Mouse (Mus musculus) adrenal gland, adult (tissue): ENCODE measurements around the gene Fanca.

ENCODE experiments used
- DNase-seq, 2 experiments: peaks; one replicate each; pipeline ENCODE4 v3.0.0; 2022 to 2023; ENCODE audit warnings: low spot score in 1 of 2; ENCODE audit not compliant: inconsistent age in 2 of 2

The Fanca gene

DNA sequence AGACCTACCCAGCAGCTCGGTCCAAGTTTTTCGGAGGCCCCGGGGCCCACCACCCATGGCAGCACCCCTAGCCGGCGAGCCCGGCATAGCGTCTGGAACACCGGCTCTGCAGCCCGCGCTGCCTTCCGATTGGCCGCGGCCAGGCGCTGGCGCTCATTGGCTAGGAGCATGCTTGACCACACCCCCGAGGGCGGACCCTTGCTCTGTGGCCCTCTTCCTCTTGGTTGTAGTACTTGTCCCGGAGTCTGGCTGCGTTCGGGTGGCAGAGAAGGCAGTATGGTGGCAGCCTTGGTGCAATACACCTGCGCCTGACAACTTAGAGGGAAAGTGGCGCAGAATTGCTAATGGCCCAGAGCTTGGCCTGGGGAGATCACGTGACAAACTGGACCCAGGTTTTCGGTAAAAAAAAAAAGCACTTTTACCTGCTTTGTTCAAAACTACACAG is at the start of gene Fanca:
TSS of gene Fanca (minus strand) at position 110 of the 445 bp plus-strand sequence.
- peak; percentile 94 to 96 for DNase-seq

DNA sequence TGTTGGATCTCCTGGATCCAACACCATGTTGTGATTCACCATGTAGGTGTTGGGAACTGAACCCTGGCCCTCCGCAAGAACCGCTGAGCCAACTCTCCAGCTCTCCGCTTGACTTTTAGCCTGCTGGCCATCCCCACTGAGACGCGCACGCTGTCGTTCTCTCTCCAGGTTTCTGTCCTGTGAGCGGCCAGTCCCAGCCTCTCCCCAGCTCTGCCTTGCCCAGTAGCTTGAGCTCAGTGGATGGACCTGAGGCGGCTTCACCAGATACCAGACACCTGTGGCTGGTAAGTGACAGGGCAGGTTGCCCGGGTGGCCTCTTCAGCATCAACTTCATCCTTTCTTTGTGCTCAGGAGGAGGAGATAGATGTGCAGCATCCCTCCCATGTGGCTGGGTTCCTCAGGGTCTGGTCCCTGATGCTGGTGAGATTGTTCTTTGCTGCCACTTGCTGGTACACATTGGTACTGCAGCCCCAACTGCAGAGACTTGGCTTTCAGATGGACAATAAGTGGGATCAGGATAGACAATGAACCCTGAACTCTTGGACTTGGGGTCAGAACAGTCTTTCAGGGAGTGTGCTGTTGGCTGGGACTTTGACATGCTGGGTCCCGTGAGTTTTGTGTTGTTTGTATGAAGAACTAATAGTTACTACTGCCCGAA is 42.8 kb upstream of the Fanca start:
- DNase-seq: peak; percentile 66 to 92

DNA sequence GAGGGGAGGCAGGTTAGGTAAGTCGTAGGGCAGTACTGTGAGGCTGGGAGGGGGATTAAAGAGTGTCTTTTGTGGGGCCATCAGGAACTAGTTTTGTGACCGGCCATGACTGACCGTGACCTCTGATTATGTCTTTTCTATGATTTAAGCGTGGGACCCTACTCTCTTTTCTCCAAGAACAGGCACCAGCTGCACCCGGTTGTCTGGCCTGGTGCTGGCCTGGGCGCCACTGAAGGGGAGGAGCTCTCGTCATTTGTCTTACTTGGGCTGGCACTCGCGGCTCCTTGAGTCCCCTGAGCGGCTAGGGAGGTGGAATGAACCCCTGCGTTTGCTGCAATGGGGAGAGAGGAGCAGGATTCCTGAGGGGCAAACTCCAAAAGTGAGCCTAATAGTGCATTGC is 34.8 kb upstream of the Fanca start:
- peak in 1 of 2 experiments; percentile 17 for DNase-seq

DNA sequence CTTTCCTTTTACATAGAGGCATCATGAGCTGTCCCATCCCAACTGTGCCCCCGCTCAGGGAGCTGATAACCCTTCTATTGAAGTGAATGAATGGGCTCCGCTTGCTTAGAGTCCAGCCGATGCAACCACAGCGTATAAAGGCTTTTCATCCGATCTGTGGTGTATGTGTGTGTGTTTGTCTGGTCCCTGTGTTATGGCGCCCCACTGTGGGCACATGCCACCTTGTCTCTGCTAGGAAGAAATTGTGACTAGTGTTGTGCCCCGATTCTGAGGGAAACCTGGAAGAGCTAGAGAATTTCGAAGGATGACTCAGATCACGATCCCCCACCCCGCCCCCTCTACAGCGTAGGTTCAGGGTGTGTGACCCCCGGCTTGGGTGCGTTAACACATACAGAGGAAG is 34.4 kb upstream of the Fanca start:
- DNase-seq: peak in 1 of 2 experiments; percentile 64

DNA sequence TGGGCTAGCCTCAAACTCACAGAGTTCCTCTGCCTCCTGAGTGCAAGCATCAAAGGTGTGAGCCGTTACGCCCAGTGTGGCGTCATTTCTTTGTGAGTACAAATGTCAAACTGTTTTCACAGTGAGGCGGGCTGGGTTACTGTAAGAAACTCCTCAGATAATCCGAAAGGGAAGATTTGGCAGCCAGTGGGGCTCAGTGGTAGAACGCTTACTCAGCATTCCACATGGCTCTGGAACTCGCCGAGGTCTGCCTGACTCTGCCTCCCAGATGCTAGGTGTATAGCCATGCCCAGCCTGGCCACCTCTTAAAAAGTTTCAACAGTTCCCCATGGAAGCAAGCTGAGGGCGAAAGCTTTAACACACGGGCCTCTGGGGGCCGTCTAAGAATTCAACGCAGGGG is 33.7 kb upstream of the Fanca start:
- DNase-seq: no peak

DNA sequence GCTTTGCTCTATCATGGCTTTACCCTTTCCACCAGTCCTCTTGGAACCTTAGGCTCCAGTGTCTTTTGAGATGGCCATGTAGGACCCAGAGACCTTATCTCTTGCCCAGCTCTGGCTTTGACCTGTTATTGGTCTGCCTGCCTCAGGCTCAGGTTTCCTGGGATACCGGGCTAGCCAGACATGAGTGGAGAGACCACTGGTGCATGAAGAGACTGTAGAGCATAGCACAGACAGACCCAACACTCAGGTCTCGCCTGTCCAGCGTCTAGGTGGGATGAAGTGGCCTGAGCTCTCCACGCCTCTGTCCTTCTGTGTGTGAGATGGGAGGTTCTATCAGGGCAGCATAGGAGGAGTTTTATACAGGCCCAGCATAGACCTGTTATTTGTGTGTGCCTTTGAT is 30.7 kb upstream of the Fanca start:
- no peak for DNase-seq

DNA sequence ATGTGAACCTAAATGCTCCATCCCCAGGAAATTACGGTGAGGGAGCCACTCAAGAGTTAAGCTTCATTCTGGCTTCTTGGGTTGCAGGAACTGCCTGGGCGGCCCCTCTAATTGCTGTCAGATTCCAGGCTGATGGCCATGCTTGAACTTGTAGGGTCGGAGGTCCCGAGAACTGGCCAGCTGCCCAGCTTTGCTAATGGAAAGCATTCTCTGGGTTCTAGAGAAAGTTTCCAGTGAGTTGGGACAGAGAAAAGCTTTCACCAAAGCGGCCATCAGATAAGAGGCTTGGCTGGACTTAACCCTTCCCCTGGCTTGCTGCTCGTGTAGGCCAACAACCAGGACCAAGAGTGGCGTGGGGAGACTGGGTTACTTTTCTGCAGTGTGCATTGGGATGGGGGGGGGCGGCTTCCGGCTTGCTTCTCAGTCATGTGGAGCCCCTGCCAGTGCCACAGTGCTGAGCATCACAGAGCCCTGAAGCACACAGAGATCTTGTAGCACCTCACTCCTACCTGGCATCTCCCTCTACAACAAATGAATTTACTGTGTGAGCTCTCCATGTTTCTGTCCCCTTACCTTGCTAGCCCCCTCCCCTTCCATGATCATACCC is 30.0 kb upstream of the Fanca start:
- peak; percentile 26 to 37 for DNase-seq

DNA sequence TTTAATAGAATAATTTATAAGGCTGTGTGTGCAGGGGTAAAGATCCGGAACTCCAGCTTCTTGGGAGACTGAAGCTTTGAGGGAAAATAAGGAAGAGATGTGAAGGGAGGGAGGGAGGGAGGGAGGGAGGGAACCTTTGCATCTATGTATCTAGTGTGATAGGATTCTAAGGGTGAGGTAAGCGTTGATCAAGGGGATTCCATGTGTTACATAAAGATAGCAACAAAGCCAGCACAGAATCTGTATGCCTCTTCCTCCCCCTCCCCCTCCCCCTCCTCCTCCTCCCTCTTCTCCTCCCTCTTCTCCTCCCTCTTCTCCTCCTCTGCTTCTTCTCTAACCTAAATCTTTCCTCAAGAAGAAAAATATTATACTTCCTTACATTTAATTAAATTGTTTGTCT is 28.9 kb upstream of the Fanca start:
- no peak for DNase-seq

DNA sequence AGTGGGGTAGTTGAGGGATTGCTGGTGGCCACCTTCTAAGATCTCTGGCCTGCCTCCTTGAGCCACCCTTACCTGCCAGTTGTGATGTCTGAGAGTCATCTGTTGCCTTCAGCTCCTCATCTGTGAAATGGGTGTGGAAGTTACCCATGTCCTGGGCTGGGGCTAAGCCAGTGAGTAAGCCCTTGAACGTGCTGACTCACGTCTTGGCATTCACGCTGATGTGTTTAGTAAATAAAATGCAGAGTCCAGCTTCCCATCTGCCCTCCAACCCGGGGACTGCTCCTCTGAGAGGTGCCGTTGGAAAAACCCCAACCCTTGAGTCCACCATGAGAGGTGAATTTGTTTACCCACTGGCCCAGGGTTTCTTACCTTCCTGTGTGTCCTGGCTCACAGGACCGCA is 27.5 kb upstream of the Fanca start:
- DNase-seq: peak in 1 of 2 experiments; percentile 38

DNA sequence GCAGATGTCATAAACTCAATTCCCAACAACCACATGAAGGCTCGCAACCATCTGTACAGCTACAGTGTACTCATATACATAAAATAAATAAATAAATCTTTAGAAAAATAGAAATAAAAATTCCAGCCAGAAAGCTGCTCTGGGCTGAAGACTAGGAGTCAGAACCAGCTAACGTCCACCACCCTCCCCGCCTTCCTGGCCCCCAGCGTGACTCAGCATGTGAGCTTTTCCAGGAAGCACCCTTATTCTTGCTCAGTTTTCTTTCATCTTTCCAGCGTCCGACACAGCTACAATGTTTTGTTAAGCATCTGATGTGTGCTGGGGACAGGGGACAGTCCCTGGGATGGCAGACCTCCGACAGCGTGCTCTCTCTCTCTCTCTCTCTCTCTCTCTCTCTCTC is 26.8 kb upstream of the Fanca start:
- DNase-seq: no peak

DNA sequence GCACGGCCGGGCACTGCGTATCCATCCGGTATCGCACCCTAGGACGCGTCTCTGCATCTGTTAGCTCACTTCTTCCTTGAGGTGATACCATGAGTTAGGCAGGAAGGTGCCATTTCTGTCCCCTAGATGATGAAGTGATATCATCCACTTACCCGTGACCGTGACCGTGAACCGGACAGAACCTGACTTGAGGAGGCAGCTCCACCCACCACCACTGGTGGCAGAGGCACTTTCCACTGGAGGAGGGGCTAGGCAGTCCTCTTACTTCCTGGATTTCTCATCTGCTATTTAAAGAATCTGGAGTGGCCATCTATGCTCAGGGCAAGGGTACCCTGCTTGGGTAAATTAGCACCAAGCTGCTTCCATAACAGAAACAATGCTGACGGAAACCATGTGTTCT is 25.0 kb upstream of the Fanca start:
- no peak for DNase-seq

DNA sequence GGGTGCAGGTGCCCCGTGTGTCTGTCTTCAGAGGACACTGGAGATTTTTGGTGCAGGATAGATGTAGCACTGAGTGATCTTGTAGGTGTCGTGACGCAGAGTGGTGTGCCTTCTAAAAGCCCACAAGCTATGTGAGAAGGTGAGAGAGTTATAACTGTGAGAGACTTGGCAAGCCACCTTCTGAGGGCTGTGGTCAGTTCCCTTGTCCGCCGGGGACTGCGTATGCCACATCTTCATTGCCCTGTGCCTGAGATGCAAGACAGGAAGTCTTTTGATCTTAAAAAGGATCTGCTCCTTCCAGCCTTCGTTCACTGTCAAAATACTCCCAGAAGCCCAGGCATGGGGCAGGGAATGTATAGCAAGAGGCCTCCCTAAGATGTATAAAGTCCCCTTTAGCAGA is 24.5 kb upstream of the Fanca start:
- no peak for DNase-seq

DNA sequence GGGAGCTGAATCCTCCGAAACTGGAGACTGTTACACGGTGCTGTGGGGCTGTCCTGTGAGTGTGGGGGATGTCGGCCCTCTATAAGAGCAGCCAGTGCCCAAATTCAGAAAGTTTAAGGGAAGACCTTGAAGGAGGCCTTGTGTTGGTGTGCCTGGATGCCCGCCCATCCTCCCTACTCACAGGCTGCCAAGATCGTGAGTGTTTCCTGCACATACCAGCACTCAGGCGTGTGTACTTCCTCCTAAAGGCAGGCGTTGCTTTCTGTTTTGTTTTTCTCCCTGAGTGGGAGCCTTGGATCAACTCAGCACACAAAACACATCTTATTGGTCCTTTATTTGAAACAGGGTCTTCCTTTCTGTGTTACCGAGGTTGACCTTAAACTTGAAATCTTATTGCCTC is 23.9 kb upstream of the Fanca start:
- DNase-seq: no peak

DNA sequence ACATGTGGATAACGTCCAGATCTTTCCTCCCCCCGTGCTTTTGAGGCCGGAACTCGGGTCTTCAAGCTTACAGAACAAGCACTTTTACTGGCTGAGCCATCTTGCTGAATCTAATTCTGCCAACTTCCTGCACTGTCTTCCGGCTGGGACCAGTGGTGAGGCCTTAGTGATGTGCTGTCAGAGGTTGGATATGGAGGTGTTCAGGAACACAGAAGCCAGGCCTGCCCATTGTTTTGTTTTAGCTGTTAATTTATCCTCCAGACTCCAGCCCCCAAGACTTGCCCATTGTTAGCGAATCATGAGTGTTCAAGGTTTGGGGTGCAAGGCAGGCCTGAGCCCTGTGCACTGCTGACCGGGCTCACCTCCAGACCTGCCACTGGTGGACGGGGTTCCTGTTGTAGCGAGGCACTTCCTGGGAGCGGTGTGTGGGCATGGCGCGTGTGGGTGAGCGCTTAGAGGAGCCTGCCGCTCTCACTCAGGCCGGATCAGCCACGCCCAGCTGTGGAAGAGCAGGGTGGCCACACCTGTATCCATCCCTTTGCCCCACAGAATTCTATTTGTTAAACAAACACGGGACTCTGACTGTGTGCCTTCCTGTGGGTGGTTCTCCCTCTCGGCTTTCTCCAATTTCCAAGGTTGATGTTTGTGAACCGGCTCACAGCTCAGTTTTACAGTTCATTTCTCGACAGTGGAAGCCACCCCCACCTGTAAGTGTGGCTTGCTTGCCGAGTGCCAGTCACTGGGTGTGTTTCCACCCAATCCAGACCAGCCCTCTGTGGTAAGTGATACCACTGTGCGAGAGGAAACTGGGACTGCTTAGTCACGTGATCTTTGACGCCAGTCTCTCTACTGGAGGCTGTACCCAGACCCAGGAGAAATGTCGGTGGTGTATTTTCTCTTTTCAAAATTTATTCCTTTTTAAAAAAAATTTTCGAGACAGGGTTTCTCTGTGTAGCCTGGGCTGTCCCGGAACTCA is 23.0 kb upstream of the Fanca start:
- no peak for DNase-seq

DNA sequence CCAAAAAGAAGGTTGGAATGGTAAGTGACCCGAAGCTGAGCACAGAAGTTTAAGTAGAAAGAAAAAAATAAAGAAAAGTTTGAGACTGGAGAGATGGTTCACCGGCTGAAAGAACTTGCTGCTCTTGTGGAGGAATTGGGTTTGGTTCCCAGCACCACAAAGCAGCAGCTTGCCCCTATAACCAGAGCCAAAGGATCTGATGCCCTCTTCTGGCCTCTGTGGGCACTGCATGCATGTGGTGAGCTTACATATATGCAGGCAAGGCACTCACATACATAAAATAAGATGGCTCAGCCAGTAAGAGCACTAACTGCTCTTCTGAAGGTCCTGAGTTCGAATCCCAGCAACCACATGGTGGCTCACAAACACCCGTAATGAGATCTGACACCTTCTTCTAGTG is 21.7 kb upstream of the Fanca start:
- DNase-seq: no peak

DNA sequence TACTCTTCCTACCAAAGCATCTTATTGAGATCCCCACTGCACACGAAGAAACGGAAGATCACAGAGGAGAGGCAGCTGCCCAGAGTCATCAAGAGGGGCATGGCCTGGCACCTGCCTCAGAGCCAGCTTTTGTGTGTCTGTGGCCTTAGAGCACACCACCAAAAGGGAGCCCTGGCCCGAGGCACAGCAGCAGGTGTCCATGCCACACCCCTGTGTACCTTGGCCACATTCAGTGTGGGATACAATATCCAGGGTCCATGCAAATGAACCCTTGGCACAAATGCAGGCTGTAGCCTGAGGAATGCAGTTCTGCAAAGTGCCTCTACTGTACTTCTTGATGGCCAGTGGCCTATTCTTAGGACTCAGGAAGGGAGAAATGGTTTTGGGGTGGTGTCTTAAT is 19.1 kb upstream of the Fanca start:
- no peak for DNase-seq

DNA sequence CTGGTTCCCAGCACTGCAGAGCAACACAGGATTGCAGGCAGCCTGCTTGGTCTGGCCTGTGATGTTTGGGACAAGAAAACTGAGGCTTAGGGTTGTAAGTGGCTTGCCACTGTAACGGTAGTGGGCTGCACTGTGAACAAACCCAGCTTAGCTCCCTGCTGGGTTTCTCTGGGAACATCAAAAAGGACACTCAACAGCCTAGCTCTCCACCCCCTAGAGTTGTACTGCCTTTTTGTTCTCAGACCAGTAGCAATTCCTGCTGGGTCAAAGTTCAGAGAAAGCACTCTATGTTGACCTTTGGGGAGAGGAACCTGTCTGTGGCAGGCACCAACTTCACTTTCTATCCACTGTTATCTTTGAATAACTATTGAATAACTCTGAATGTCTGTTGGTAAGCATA is 16.1 kb upstream of the Fanca start:
- DNase-seq: no peak

DNA sequence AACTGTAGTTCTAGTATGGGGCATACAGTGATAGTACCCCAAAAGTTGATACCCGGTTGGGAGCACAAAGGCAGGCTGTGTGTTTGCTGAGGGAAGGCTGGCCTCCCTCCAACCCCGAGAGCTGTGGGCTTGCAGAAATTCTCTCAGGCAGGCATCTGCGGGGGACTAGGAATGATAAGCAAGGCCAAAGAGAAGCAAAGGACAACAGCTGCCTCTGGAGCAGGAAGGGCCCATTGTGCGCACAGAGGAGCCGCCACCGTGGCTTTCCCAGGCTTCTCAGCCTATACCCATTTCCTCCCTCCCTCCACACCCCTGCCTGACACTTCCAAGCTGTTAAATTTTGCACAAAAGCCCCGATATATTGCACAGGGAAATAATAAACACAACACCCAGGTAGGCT is 15.5 kb upstream of the Fanca start:
- DNase-seq: no peak

DNA sequence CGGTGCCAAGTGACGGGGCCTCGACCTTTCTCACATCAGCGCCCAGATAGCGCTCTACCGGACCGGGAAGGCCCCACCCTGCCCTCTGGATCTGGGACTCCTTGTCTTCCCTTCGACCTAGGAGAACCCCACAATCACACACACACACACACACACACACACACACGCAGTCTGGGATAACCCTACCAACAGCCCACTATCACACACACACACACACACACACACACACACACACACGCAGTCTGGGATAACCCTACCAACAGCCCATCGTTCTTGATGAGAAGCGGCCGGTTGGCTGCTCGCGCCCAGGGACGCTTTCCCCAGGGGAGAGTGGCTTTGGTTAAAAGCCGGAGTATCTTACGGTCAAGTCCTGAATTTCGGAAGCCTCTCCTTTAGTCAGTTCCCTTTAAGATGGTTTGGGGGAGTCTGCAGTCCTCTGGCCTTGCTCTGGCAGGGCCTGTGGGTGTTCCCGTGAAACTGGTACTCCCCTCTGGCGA is 14.8 kb upstream of the Fanca start:
- DNase-seq: peak in 1 of 2 experiments; percentile 29

DNA sequence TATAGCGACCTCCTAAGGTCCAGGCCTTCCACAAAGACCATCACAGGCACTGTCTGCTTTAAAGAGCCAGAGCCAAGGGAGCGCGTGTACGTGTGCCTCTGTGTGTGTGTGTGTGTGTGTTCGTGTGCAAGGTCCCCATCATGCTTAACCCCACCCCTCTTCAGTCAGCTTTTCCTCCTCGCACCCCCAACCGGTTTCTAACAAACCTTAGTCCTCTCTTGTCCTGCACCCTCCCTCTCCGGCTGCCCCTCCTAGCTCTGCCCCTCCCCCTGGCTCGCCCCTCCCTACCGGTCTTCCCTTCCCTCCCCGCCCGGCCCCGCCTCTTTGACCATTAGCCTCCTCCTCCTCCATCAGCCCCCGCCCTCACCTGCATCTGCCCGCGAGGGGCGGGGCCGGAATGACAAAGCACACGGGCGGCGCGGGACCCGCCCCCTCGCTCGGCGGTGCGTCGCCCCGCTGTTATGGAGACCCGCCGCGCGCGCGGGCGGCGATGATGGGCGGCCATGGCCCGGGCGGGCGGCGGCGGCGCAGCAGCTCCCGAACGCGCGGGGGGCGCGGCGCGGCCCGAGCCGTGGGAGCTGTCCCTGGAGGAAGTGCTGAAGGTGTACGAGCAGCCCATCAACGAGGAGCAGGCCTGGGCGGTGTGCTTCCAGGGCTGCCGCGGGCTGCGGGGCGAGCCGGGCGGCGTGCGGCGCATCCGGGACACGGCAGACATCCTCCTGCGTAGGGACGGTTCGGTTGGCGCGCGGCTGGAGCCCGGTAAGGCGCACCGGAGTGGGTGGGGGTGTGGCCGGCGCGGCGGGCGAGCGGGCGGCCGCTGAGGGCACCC is 14.1 kb upstream of the Fanca start, which contains the start of gene Spire2:
TSS of gene Spire2 (plus strand) at position 452 of the 829 bp plus-strand sequence.
- peak; percentile 76 to 89 for DNase-seq

DNA sequence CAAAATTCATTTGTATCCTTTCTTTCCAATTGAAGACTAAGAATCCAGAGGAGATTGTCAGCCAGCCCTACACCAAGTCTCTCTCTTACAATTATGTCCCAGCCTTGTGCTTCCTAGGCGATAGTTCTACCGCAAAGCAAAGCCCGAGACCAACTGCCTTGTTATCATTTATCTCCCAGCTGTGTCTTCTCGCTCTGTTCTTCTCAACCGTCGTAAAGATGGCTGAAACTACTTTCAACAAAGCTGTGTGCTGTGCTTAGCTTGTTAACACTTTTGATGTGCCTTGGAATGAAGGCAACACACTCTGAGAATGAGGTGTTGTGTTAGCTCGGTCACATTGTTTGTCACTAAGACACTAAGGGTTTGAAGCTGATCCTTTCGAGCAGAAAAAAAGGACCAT is 13.4 kb upstream of the Fanca start:
- DNase-seq: no peak
